Mouse (Mus musculus) MEL (cell line): ENCODE data around the gene Thsd4. TPM values are rescaled to one million over a fixed set of nuclear protein-coding genes. Genes with fewer than 3 reads are reported as not detected.

Experiments
- DNase-seq: peaks from one replicate; pipeline ENCODE4 v3.0.0; 2011; ENCODE audit warnings: low read depth, low spot score
- H3K27ac ChIP-seq: 2 replicates; pipeline ENCODE4 v1.5.1; 2012; ENCODE audit warnings: low read depth, mild to moderate bottlenecking, control low read depth, low read length, moderate library complexity; ENCODE audit not compliant: control insufficient read depth
- H3K27me3 ChIP-seq, 2 experiments: fragments of 150-350 bp in 1 of 2; sonication (generic) in 1 of 2; 2 replicates each; pipeline ENCODE4 v1.6.1; 2012; ENCODE audit warnings: low read length in 2 of 2, mild to moderate bottlenecking in 2 of 2, improper control_type of control experiment in 1 of 2, moderate library complexity in 1 of 2; ENCODE audit not compliant: insufficient read depth in 2 of 2, control insufficient read depth in 1 of 2
- H3K36me3 ChIP-seq, 2 experiments: 2 replicates each; pipeline ENCODE4 v1.6.1; 2012 to 2014; ENCODE audit warnings: low read length in 2 of 2, improper control_type of control experiment in 1 of 2, inconsistent platforms in 1 of 2, mild to moderate bottlenecking in 1 of 2; ENCODE audit not compliant: insufficient read depth in 2 of 2, control insufficient read depth in 1 of 2
- H3K4me1 ChIP-seq, 2 experiments: fragments of 150-350 bp in 1 of 2; sonication (generic) in 1 of 2; 2 replicates each; pipeline ENCODE4 v1.6.1; 2012; ENCODE audit warnings: low read length in 2 of 2, improper control_type of control experiment in 1 of 2, mild to moderate bottlenecking in 1 of 2; ENCODE audit not compliant: insufficient read depth in 2 of 2, control insufficient read depth in 1 of 2
- H3K4me3 ChIP-seq, 2 experiments: fragments of 150-350 bp in 1 of 2; sonication (generic) in 1 of 2; 2 replicates each; pipeline ENCODE4 v1.5.1; 2012; ENCODE audit warnings: low read depth in 2 of 2, low read length in 2 of 2, mild to moderate bottlenecking in 2 of 2, moderate library complexity in 2 of 2, control low read depth in 1 of 2, improper control_type of control experiment in 1 of 2; ENCODE audit not compliant: control insufficient read depth in 1 of 2, insufficient read depth in 1 of 2
- H3K79me2 ChIP-seq: 2 replicates; pipeline ENCODE4 v1.6.1; 2012; ENCODE audit warnings: mild to moderate bottlenecking, low read length, moderate library complexity; ENCODE audit not compliant: control insufficient read depth, poor library complexity, insufficient read depth
- H3K9ac ChIP-seq: 2 replicates; pipeline ENCODE4 v1.6.1; 2012; ENCODE audit warnings: low read depth, mild to moderate bottlenecking, control low read depth, low read length, moderate library complexity; ENCODE audit not compliant: control insufficient read depth, poor library complexity, severe bottlenecking
- H3K9me3 ChIP-seq: fragments of 150-350 bp; sonication (generic); replicated peaks from 2 replicates; pipeline ENCODE4 v1.6.1; 2012; ENCODE audit warnings: mild to moderate bottlenecking, low read length, improper control_type of control experiment, moderate library complexity; ENCODE audit not compliant: insufficient read depth
- CTCF ChIP-seq, 3 experiments: IDR thresholded peaks in 2 of 3; conservative IDR thresholded peaks in 1 of 3; 2 replicates each; pipeline ENCODE4 v1.5.1; 2011 to 2012; ENCODE audit warnings: low read length in 3 of 3, low read depth in 2 of 3, mild to moderate bottlenecking in 2 of 3, improper control_type of control experiment in 1 of 3, inconsistent platforms in 1 of 3, mixed read lengths in 1 of 3, moderate library complexity in 1 of 3; ENCODE audit not compliant: control insufficient read depth in 1 of 3, insufficient read depth in 1 of 3, poor library complexity in 1 of 3, severe bottlenecking in 1 of 3
- E2F4 ChIP-seq: IDR thresholded peaks from 2 replicates; pipeline ENCODE4 v1.6.1; 2011; ENCODE audit warnings: low read depth, low read length, improper control_type of control experiment, borderline replicate concordance
- ELF1 ChIP-seq: IDR thresholded peaks from 2 replicates; pipeline ENCODE4 v1.6.1; 2014; ENCODE audit warnings: low read depth, mild to moderate bottlenecking, inconsistent platforms, low read length, improper control_type of control experiment, moderate library complexity
- EP300 ChIP-seq, 2 experiments: IDR thresholded peaks; 2 replicates each; pipeline ENCODE4 v1.6.1; 2011; ENCODE audit warnings: improper control_type of control experiment in 2 of 2, low read length in 2 of 2, low read depth in 1 of 2, mild to moderate bottlenecking in 1 of 2
- ETS1 ChIP-seq: IDR thresholded peaks from 2 replicates; pipeline ENCODE4 v1.6.1; 2012; ENCODE audit warnings: low read depth, mild to moderate bottlenecking, inconsistent platforms, low read length, improper control_type of control experiment, moderate library complexity
- GATA1 ChIP-seq: IDR thresholded peaks from 2 replicates; pipeline ENCODE4 v1.6.1; 2011; ENCODE audit warnings: low read depth, low read length, improper control_type of control experiment
- JUND ChIP-seq: IDR thresholded peaks from 2 replicates; pipeline ENCODE4 v1.6.1; 2011; ENCODE audit warnings: low read depth, mild to moderate bottlenecking, improper control_type of control experiment, low read length
- MXI1 ChIP-seq: IDR thresholded peaks from 2 replicates; pipeline ENCODE4 v1.6.1; 2011; ENCODE audit warnings: mild to moderate bottlenecking, low read depth, low read length, improper control_type of control experiment
- MYB ChIP-seq: IDR thresholded peaks from 2 replicates; pipeline ENCODE4 v1.6.1; 2011; ENCODE audit warnings: mild to moderate bottlenecking, low read depth, low read length, improper control_type of control experiment
- NELFE ChIP-seq: IDR thresholded peaks from 2 replicates; pipeline ENCODE4 v1.6.1; 2011; ENCODE audit warnings: low read depth, low read length, improper control_type of control experiment
- POLR2A ChIP-seq, 2 experiments: IDR thresholded peaks; 2 replicates each; pipeline ENCODE4 v1.6.1; 2011 to 2012; ENCODE audit warnings: low read length in 2 of 2, mild to moderate bottlenecking in 2 of 2, control low read depth in 1 of 2, improper control_type of control experiment in 1 of 2, low read depth in 1 of 2, moderate library complexity in 1 of 2; ENCODE audit not compliant: control insufficient read depth in 1 of 2, insufficient read depth in 1 of 2, poor library complexity in 1 of 2
- POLR2AphosphoS2 ChIP-seq: IDR thresholded peaks from 2 replicates; pipeline ENCODE4 v1.6.1; 2011; ENCODE audit warnings: low read length, improper control_type of control experiment
- RAD21 ChIP-seq: IDR thresholded peaks from 2 replicates; pipeline ENCODE4 v1.6.1; 2011; ENCODE audit warnings: mild to moderate bottlenecking, low read depth, low read length, improper control_type of control experiment
- RCOR1 ChIP-seq: IDR thresholded peaks from 2 replicates; pipeline ENCODE4 v1.6.1; 2012; ENCODE audit warnings: low read depth, mild to moderate bottlenecking, inconsistent platforms, low read length, improper control_type of control experiment
- SMC3 ChIP-seq: IDR thresholded peaks from 2 replicates; pipeline ENCODE4 v1.6.1; 2011; ENCODE audit warnings: low read depth, low read length, improper control_type of control experiment
- TAL1 ChIP-seq: IDR thresholded peaks from 2 replicates; pipeline ENCODE4 v1.6.1; 2012; ENCODE audit warnings: mild to moderate bottlenecking, inconsistent platforms, low read length, moderate library complexity, mixed read lengths
- TBP ChIP-seq: IDR thresholded peaks from 2 replicates; pipeline ENCODE4 v1.8.0; 2011; ENCODE audit warnings: low read depth, low read length, improper control_type of control experiment
- TCF12 ChIP-seq: IDR thresholded peaks from 2 replicates; pipeline ENCODE4 v1.6.1; 2014; ENCODE audit warnings: low read depth, mild to moderate bottlenecking, inconsistent platforms, low read length, improper control_type of control experiment, moderate library complexity
- UBTF ChIP-seq: IDR thresholded peaks from 2 replicates; pipeline ENCODE4 v1.6.1; 2012; ENCODE audit warnings: low read depth, mild to moderate bottlenecking, inconsistent platforms, low read length, improper control_type of control experiment, moderate library complexity, borderline replicate concordance; ENCODE audit not compliant: insufficient read depth
- USF1 ChIP-seq: IDR thresholded peaks from 2 replicates; pipeline ENCODE4 v1.6.1; 2014; ENCODE audit warnings: low read depth, mild to moderate bottlenecking, inconsistent platforms, low read length, improper control_type of control experiment, moderate library complexity
- USF2 ChIP-seq, 2 experiments: IDR thresholded peaks; 2 replicates each; pipeline ENCODE4 v1.6.1; 2011 to 2012; ENCODE audit warnings: improper control_type of control experiment in 2 of 2, low read length in 2 of 2, borderline replicate concordance in 1 of 2, inconsistent platforms in 1 of 2, low read depth in 1 of 2, mild to moderate bottlenecking in 1 of 2; ENCODE audit not compliant: insufficient read depth in 1 of 2
- ZC3H11A ChIP-seq: IDR thresholded peaks from 2 replicates; pipeline ENCODE4 v1.6.1; 2012; ENCODE audit warnings: low read depth, mild to moderate bottlenecking, inconsistent platforms, low read length, improper control_type of control experiment
- polyA plus RNA-seq, 2 experiments: library from polyadenylated mRNA; stranded (reverse) in 1 of 2; unstranded in 1 of 2; fragments of >175 nt in 1 of 2; fragments of >200 nt in 1 of 2; gene quantifications; 2 replicates each; pipeline versions ENCODE4 v1.2.1 to v1.2.4; 2012; ENCODE audit warnings: low replicate concordance in 2 of 2, low read depth in 1 of 2; ENCODE audit not compliant: insufficient read length in 2 of 2, insufficient read depth in 1 of 2, missing spikeins in 1 of 2
- total RNA-seq: library from RNA; depleted of rRNA; stranded (reverse); fragments of 300-350 nt; gene quantifications from 2 replicates; pipeline ENCODE4 v1.2.3, GENCODE M21; 2012

The Thsd4 gene
- total and polyA plus RNA-seq, 3 experiments: 0.08 TPM; not detected in 1

- DNase-seq: no peak
- H3K27me3 ChIP-seq: peaks cover 0 to 3% of the 10 kb centered on the region in 2 experiments; a peak in 1 of 4 replicates
- no peak for TF ChIP-seq USF2 (IDR thresholded peaks at IDR 0.05; ENCODE audit: borderline replicate concordance in 1 of 2, insufficient read depth in 1 of 2, low read depth in 1 of 2, low read length in 2 of 2)
- no peak for TF ChIP-seq ELF1
- TF ChIP-seq E2F4: no peak
- TF ChIP-seq POLR2AphosphoS2: no peak
- no peak for TF ChIP-seq ETS1
- no peak for TF ChIP-seq JUND
- TF ChIP-seq RAD21: no peak
- no peak for TF ChIP-seq GATA1
- no peak for TF ChIP-seq USF1
- no peak for TF ChIP-seq RCOR1
- no peak for TF ChIP-seq ZC3H11A
- TF ChIP-seq POLR2A (IDR thresholded peaks at IDR 0.05; ENCODE audit: control insufficient read depth in 1 of 2, insufficient read depth in 1 of 2, low read depth in 1 of 2, low read length in 2 of 2, poor library complexity in 1 of 2): no peak
- no peak for TF ChIP-seq MYB
- no peak for TF ChIP-seq TCF12
- TF ChIP-seq TAL1: no peak
- TF ChIP-seq NELFE: no peak
- TF ChIP-seq EP300 (IDR thresholded peaks at IDR 0.05; ENCODE audit: low read depth in 1 of 2, low read length in 2 of 2): no peak
- TF ChIP-seq, all 39 proteins: peak for 0
These were observed 572.3 kb downstream of the Thsd4 start for GRCm38 (mm10) chr9:59949511-59949910.

GRCm38 (mm10) chr9:59948691-59949250, 573.1 kb downstream of the Thsd4 start:
- Histone ChIP-seq H3K79me2 (no peaks in the 10 kb centered on the region), H3K4me1 (no peaks in the 10 kb centered on the region)
- TF ChIP-seq CTCF (IDR thresholded peaks at IDR 0.05 in 2 of 3, conservative IDR thresholded peaks at IDR 0.05 in 1 of 3; ENCODE audit: control insufficient read depth in 1 of 3, insufficient read depth in 1 of 3, low read depth in 2 of 3, low read length in 3 of 3, poor library complexity in 1 of 3, severe bottlenecking in 1 of 3) (no peak), POLR2AphosphoS2 (no peak), MXI1 (no peak), USF1 (no peak), ETS1 (no peak), TBP (no peak), SMC3 (no peak), UBTF (no peak)
- TF ChIP-seq, all 39 proteins: peak for 0
- Histone ChIP-seq H3K27ac (no peak overlapping the region), H3K36me3 (no peaks in the 10 kb centered on the region), H3K4me3 (no peak overlapping the region), H3K9me3 (no peaks in the 10 kb centered on the region), H3K27me3 (peaks cover 0 to 3% of the 10 kb centered on the region in 2 experiments; a peak in 1 of 4 replicates), H3K9ac (no peak overlapping the region)
- no peak for DNase-seq

More at GRCm38 (mm10) chr9:59949511-59949910, 572.3 kb downstream of the Thsd4 start:
- Histone ChIP-seq H3K4me3 (no peak overlapping the region), H3K4me1 (no peaks in the 10 kb centered on the region), H3K79me2 (no peaks in the 10 kb centered on the region), H3K9me3 (no peaks in the 10 kb centered on the region), H3K9ac (no peak overlapping the region), H3K36me3 (no peaks in the 10 kb centered on the region), H3K27ac (no peak overlapping the region)
